Mouse (Mus musculus) heart, adult 10 weeks (tissue): ENCODE results near the gene Wasf3. TPM values are rescaled to one million over a fixed set of nuclear protein-coding genes. Genes with fewer than 3 reads are reported as not detected.

Experiments
- polyA plus RNA-seq: library from polyadenylated mRNA; stranded (reverse); fragments of 350-450 nt; fragmentation: Illumina TruSeq; extraction: RNeasy Lipid Tissue Mini Kit (QIAGEN cat#74804); gene quantifications from one replicate; pipeline ENCODE4 v1.2.3, GENCODE M21; 2014; ENCODE audit warnings: low read depth, low replicate concordance

The Wasf3 gene
- 0.52 TPM for polyA plus RNA-seq

DNA sequence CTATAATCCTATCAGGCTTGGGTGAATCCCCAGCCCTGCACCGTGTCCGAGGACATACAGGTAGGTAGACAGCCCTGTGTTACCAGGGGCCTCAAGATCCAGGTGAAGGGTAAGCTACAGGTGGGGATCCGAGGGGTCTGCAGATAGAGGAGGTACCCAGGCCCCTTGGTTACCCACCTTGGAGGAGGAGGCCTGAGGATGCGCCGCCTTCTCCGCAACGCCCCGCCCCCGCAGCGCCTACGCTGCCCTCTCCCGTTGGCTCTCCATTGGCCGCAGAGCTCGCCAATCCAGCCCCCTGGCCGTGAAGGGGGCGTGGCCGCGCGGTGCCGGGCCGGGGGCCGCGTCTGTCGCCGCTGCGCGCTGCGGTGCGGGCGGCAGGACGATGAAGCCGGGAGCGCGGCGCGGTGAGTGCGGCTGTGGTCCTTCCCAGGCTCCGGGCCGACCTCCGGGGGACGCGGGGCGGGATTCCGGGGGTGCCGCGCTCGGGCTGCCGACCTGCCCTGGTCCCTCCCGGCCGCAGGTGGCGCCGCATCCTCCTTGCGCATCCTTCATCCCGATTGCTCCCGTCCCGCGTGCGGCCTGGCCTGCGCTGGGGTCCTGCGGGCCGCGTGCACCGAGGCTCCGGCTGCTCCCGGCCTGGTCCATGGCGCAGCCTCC lies at the start of gene Wasf3:
TSS of gene Wasf3 (plus strand) at position 51 of the 657 bp plus-strand sequence.

DNA sequence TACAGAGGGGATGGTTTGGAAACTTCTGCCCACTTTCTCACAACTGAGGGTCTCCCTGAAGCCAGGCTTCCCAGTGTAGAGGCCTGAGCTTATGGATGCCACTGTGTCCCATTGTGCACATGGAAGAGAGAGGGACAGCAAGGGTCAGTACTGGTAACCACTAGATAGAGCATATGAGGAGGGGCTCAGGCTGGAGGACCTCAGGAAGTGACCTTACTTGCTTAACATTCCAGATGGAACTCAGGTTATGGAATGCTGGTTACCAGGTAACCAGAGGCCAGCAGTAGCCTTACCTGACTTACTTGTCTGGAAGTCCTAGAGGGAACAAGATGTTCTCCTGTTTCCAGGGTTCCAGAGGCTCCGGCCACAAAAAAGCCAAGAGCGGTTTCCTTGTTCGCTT lies 96.9 kb downstream of the Wasf3 start, which contains the start of gene Gm6408:
TSS of gene Gm6408 (plus strand) at position 301 of the 400 bp plus-strand sequence.

DNA sequence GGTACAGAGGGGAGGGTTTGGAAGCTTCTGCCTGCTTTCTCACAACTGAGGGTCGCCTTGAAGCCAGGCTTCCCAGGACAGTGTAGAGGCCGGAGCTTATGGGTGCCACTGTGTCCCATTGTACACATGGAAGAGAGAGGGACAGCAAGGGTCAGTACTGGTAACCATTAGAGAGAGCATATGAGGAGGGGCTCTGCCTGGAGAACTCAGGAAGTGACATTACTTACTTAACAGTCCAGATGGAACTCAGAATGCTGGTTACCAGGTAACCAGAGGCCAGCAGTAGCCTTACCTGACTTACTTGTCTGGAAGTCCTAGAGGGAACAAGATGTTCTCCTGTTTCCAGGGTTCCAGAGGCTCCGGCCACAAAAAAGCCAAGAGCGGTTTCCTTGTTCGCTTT lies 106.3 kb downstream of the Wasf3 start, which contains the start of gene Gm6370:
TSS of gene Gm6370 (plus strand) at position 301 of the 400 bp plus-strand sequence.

DNA sequence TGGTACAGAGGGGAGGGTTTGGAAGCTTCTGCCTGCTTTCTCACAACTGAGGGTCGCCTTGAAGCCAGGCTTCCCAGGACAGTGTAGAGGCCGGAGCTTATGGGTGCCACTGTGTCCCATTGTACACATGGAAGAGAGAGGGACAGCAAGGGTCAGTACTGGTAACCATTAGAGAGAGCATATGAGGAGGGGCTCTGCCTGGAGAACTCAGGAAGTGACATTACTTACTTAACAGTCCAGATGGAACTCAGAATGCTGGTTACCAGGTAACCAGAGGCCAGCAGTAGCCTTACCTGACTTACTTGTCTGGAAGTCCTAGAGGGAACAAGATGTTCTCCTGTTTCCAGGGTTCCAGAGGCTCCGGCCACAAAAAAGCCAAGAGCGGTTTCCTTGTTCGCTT lies 117.3 kb downstream of the Wasf3 start, which contains the start of gene 4930449I24Rik:
TSS of gene 4930449I24Rik (plus strand) at position 301 of the 400 bp plus-strand sequence.

DNA sequence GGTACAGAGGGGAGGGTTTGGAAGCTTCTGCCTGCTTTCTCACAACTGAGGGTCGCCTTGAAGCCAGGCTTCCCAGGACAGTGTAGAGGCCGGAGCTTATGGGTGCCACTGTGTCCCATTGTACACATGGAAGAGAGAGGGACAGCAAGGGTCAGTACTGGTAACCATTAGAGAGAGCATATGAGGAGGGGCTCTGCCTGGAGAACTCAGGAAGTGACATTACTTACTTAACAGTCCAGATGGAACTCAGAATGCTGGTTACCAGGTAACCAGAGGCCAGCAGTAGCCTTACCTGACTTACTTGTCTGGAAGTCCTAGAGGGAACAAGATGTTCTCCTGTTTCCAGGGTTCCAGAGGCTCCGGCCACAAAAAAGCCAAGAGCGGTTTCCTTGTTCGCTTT lies 129.0 kb downstream of the Wasf3 start, which contains the start of gene Gm3402:
TSS of gene Gm3402 (plus strand) at position 301 of the 400 bp plus-strand sequence.

Other genes with a start within 250 kb of the Wasf3 start
- gene Gm5565, start 224.4 kb upstream of the Wasf3 start, polyA plus RNA-seq, result not detected
- gene Gm6309, start 214.3 kb upstream of the Wasf3 start, polyA plus RNA-seq, result not detected
- gene 1700001J03Rik, start 199.7 kb upstream of the Wasf3 start, polyA plus RNA-seq, result 1.3 TPM
- gene Rnf6, start 163.4 kb upstream of the Wasf3 start, polyA plus RNA-seq, result 37.3 TPM
- gene Cdk8, start 153.8 kb upstream of the Wasf3 start, polyA plus RNA-seq, result 21.4 TPM
- not detected for gene Gm6408, start 97.0 kb downstream of the Wasf3 start, polyA plus RNA-seq
- not detected for gene Gm6370, start 106.4 kb downstream of the Wasf3 start, polyA plus RNA-seq
- gene 4930449I24Rik, start 117.4 kb downstream of the Wasf3 start, polyA plus RNA-seq, result not detected
- gene Gm3402, start 129.1 kb downstream of the Wasf3 start, polyA plus RNA-seq, result not detected
- gene Gm3404, start 140.8 kb downstream of the Wasf3 start, polyA plus RNA-seq, result not detected
- not detected for gene Gm3409, start 152.7 kb downstream of the Wasf3 start, polyA plus RNA-seq
- not detected for gene Gm3415, start 171.2 kb downstream of the Wasf3 start, polyA plus RNA-seq
- not detected for gene Gpr12, start 200.3 kb downstream of the Wasf3 start, polyA plus RNA-seq